19 mouse cellular contexts compared by ENCODE assay signal in genomic region chr7:133029496-133030047, GRCm38 (mm10).
DNase-seq lines count a peak whose midpoint lies in the region; ATAC-seq and TF ChIP-seq lines count a peak whose summit lies in the region.
"Had no signal": no experiment of that assay in that cellular context is flagged by ENCODE, and none has a peak within 500 bp of the region (broad histone marks: within the 10 kb centered on the region; RNA-seq: fewer than 3 reads in every experiment).

No protein-coding gene starts in this region.

- ATAC-seq in intestine, postnatal 0 days = peak; percentile 98
- peak; percentile 85 for ATAC-seq in stomach, embryonic 15.5 days (ENCODE audit: insufficient read depth, low FRiP score, low read depth)
- no peak for ATAC-seq in forebrain, embryonic 15.5 days (replicated peaks)
- ATAC-seq: forebrain, embryonic 13.5 days; hindbrain, embryonic 16.5 days; inflammation-experienced regulatory T-cells, adult 6 months had no signal

- H3K9me3 ChIP-seq in intestine, postnatal 0 days (ENCODE audit: control insufficient read depth) = no peaks in the 10 kb centered on the region
- H3K9me3 ChIP-seq in stomach, embryonic 15.5 days = no peaks in the 10 kb centered on the region
- no peaks in the 10 kb centered on the region for H3K9me3 ChIP-seq in forebrain, embryonic 15.5 days
- H3K9me3 ChIP-seq: embryonic facial prominence, embryonic 10.5 days; forebrain, embryonic 13.5 days; heart, embryonic 13.5 days had no signal

- H3K36me3 ChIP-seq in intestine, postnatal 0 days (ENCODE audit: control insufficient read depth, insufficient read depth) = no peaks in the 10 kb centered on the region
- no peaks in the 10 kb centered on the region for H3K36me3 ChIP-seq in stomach, embryonic 15.5 days
- no peaks in the 10 kb centered on the region for H3K36me3 ChIP-seq in forebrain, embryonic 15.5 days

- 37% methylated on average over 8 of the region's 8 CpGs for WGBS in intestine, postnatal 0 days
- 59% methylated on average over 8 of the region's 8 CpGs for WGBS in stomach, embryonic 15.5 days
- WGBS in forebrain, embryonic 15.5 days = 71% methylated on average over 8 of the region's 8 CpGs

- no peak overlapping the region for H3K4me3 ChIP-seq in intestine, postnatal 0 days (ENCODE audit: low read depth, low read length)
- H3K4me3 ChIP-seq in stomach, embryonic 15.5 days (replicated peaks) = no peak overlapping the region
- no peak overlapping the region for H3K4me3 ChIP-seq in forebrain, embryonic 15.5 days
- H3K4me3 ChIP-seq: embryonic facial prominence, embryonic 10.5 days; forebrain, embryonic 13.5 days; heart, embryonic 13.5 days had no signal

- no peak for TF ChIP-seq CTCF in intestine, postnatal 0 days (IDR thresholded peaks at IDR 0.05; ENCODE audit: low read depth)

- H3K4me1 ChIP-seq in intestine, postnatal 0 days (replicated peaks; ENCODE audit: control insufficient read depth, insufficient read depth, low read length) = peaks cover 16% of the 10 kb centered on the region
- peaks cover 58% of the 10 kb centered on the region for H3K4me1 ChIP-seq in stomach, embryonic 15.5 days
- H3K4me1 ChIP-seq in forebrain, embryonic 15.5 days = peaks cover 30% of the 10 kb centered on the region

- H3K27me3 ChIP-seq in intestine, postnatal 0 days (replicated peaks; ENCODE audit: control insufficient read depth, insufficient read depth, low read length) = no peaks in the 10 kb centered on the region
- H3K27me3 ChIP-seq in stomach, embryonic 15.5 days (replicated peaks) = no peaks in the 10 kb centered on the region
- no peaks in the 10 kb centered on the region for H3K27me3 ChIP-seq in forebrain, embryonic 15.5 days
- H3K27me3 ChIP-seq: forebrain, embryonic 13.5 days; heart, embryonic 13.5 days had no signal

- no peak overlapping the region for H3K9ac ChIP-seq in intestine, postnatal 0 days (ENCODE audit: low read depth, low read length)
- H3K9ac ChIP-seq in stomach, embryonic 15.5 days = no peak overlapping the region
- H3K9ac ChIP-seq in forebrain, embryonic 15.5 days (replicated peaks) = no peak overlapping the region
- H3K9ac ChIP-seq: forebrain, embryonic 13.5 days; heart, embryonic 13.5 days had no signal

- DNase-seq in ES-CJ7 (ENCODE audit: low read depth, low spot score) (peak; percentile 44), ZHBTc4 (ENCODE audit: low read depth, low spot score) (peak; percentile 55)
- DNase-seq in neural tube, embryonic 10.5 days (ENCODE audit: extremely low spot score, low spot score) = no peak
- DNase-seq in urinary bladder, postnatal 4 days (ENCODE audit: low spot score in 2 of 2) = no peak
- no peak for DNase-seq in spleen, postnatal 10 days (ENCODE audit: low spot score in 2 of 2)
- DNase-seq: adrenal gland, postnatal 14 days; cerebellum, adult 2 months; cerebellum, postnatal 10 days; gastrocnemius, postnatal 36 days; heart, postnatal 36 days; kidney, adult 8-10 months had no signal

- H3K27ac ChIP-seq in intestine, postnatal 0 days (ENCODE audit: low read depth, low read length) = peak overlapping the region; percentile 77
- H3K27ac ChIP-seq in stomach, embryonic 15.5 days = peak overlapping the region; percentile 61; the same call in 1 of the 2 replicates
- no peak overlapping the region for H3K27ac ChIP-seq in forebrain, embryonic 15.5 days (replicated peaks)
- H3K27ac ChIP-seq: embryonic facial prominence, embryonic 10.5 days; forebrain, embryonic 13.5 days; heart, embryonic 13.5 days had no signal

- H3K4me2 ChIP-seq in intestine, postnatal 0 days (replicated peaks; ENCODE audit: low read depth) = peak overlapping the region; percentile 30
- H3K4me2 ChIP-seq in stomach, embryonic 15.5 days = peak overlapping the region; percentile 5; the same call in 1 of the 2 replicates
- no peak overlapping the region for H3K4me2 ChIP-seq in forebrain, embryonic 15.5 days (replicated peaks)
- H3K4me2 ChIP-seq: forebrain, embryonic 13.5 days; heart, embryonic 13.5 days had no signal

Comparison
In these comparisons a context has a peak if more than half of its experiments do, and no peak if none do; other contexts are left out.
1. DNase-seq: peak in ES-CJ7 (single experiment) and ZHBTc4 (single experiment); none in neural tube, embryonic 10.5 days (single experiment), urinary bladder, postnatal 4 days (0 of 2) and spleen, postnatal 10 days (0 of 2).